Mouse (Mus musculus): ENCODE measurements around the gene Armc2.

- TF ChIP-seq CTCF (IDR thresholded peaks at IDR 0.05; ENCODE audit: extremely low read depth, insufficient read depth, insufficient read length, insufficient replicate concordance) (no peak), POLR2A (IDR thresholded peaks at IDR 0.05; ENCODE audit: low read depth, low read length) (no peak)
These were observed 13.6 kb downstream of the Armc2 start for GRCm38 (mm10) chr10:42004690-42005089.
